Mouse (Mus musculus) thymus, adult 2 months (tissue): ENCODE measurements around the gene Ctsll3.

Experiments used
- CTCF ChIP-seq: fragments of 200-500 bp; IDR thresholded peaks from 2 replicates; pipeline ENCODE4 v1.5.1; 2012; ENCODE audit warnings: mild to moderate bottlenecking, control low read depth, low read length, moderate library complexity, borderline replicate concordance; ENCODE audit not compliant: control insufficient read depth, poor library complexity, insufficient read depth; ENCODE audit errors: extremely low read depth
- POLR2A ChIP-seq: fragments of 200-500 bp; IDR thresholded peaks from 2 replicates; pipeline ENCODE4 v1.6.1; 2012; ENCODE audit warnings: mild to moderate bottlenecking, low read length, control low read depth, moderate library complexity; ENCODE audit not compliant: control insufficient read depth, poor library complexity, insufficient read depth; ENCODE audit errors: extremely low read depth

DNA sequence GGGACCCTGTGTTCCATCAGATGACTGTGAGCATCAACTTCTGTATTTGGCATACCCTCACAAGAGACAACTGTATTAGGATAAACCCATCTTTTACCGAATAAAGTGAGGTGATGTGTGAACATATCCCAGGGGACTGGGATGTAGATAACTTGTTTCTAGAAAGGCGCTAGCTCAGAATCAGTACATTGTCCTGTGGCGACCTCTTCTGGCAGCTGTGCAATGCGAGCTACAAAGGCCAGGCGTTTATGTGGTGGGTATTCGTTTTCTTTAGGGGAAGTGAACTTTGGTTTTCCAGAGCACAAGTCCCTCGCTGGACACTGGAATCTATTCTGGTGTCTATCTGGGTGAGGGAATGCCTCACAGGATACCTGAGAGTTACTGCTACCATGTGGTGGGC lies 16.8 kb upstream of the Ctsll3 start:
- TF ChIP-seq CTCF (no peak), POLR2A (no peak)
